Mouse (Mus musculus) heart, embryonic 16.5 days (tissue): Measurements from ENCODE around the gene Hnrnpdl. TPM values are rescaled to one million over a fixed set of nuclear protein-coding genes. Genes with fewer than 3 reads are reported as not detected.
A peak's percentile ranks its signal among the peaks of the same experiment; 100 is the strongest.

Experiments
- ATAC-seq: fragments of 200-750 bp; cut with Nextera tagmentation; replicated peaks from 2 replicates; pipeline ENCODE4 v1.8.0; 2017; ENCODE audit warnings: moderate number of reproducible peaks; ENCODE audit not compliant: insufficient read depth, low FRiP score; ENCODE audit errors: extremely low read depth
- H3K27ac ChIP-seq: fragments of 300-500 bp; sonication (generic); 2 replicates; pipeline ENCODE4 v1.5.1; 2014; ENCODE audit warnings: mild to moderate bottlenecking, low read length, control low read depth, moderate library complexity
- H3K27me3 ChIP-seq: fragments of 300-500 bp; sonication (generic); 2 replicates; pipeline ENCODE4 v1.6.1; 2014; ENCODE audit warnings: low read length, mixed read lengths; ENCODE audit not compliant: control insufficient read depth, insufficient read depth
- H3K36me3 ChIP-seq: fragments of 300-500 bp; sonication (generic); 2 replicates; pipeline ENCODE4 v1.6.1; 2014; ENCODE audit not compliant: control insufficient read depth, insufficient read depth
- H3K4me1 ChIP-seq: fragments of 300-500 bp; sonication (generic); 2 replicates; pipeline ENCODE4 v1.6.1; 2014; ENCODE audit warnings: low read length, mixed read lengths; ENCODE audit not compliant: control insufficient read depth, insufficient read depth
- H3K4me2 ChIP-seq: fragments of 300-500 bp; sonication (generic); 2 replicates; pipeline ENCODE4 v1.6.1; 2014; ENCODE audit warnings: low read depth, mild to moderate bottlenecking, control low read depth, low read length
- H3K4me3 ChIP-seq: fragments of 300-500 bp; sonication (generic); 2 replicates; pipeline ENCODE4 v1.5.1; 2014; ENCODE audit warnings: mild to moderate bottlenecking, control low read depth, low read length
- H3K9ac ChIP-seq: fragments of 300-500 bp; sonication (generic); 2 replicates; pipeline ENCODE4 v1.6.1; 2014; ENCODE audit warnings: low read length, control low read depth
- H3K9me3 ChIP-seq: fragments of 300-500 bp; sonication (generic); replicated peaks from 2 replicates; pipeline ENCODE4 v1.6.1; 2016; ENCODE audit warnings: low read length; ENCODE audit not compliant: control insufficient read depth
- WGBS: fragments of 180-500 bp; shearing (Covaris S2); extraction: QIAGEN DNeasy Blood & Tissue Kit; methylation state at CpG from one replicate; pipeline ENCODE4 v1.1.7; 2014; 5-methylcytosine and 5-hydroxymethylcytosine counted together
- polyA plus RNA-seq: library from polyadenylated mRNA; unstranded; fragments of >200 nt; fragmentation: Nextera tagmentation; extraction: Ambion mirVana; gene quantifications from 2 replicates; pipeline ENCODE4 v1.2.1, GENCODE M21; 2015

The Hnrnpdl gene
- polyA plus RNA-seq, 1 experiment from 2014 or later, result 86.0 TPM

DNA sequence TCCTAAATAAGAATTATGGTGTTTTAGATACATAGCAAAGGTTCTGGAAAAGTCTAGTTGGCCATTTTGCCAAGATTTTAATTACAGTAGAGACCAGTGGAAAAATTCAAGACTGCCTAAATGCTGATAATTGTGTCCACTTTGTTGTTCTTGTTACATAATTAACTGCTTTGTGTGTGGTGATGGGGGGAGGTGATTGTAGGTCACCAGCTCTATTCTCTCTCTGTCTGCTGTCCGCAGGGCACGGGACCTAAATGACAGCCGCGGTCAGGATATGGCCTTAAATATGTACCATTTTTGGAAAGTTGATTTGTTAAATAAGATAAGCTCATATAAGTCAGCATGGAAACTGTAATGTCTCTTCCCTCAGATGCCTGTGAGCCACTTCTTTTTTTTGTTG is 1.8 kb upstream of the Hnrnpdl start:
- no peak for ATAC-seq
- Histone ChIP-seq H3K4me2 (peak overlapping the region; percentile 96; the same call in 1 of the 2 replicates), H3K4me3 (no peak overlapping the region), H3K27ac (no peak overlapping the region), H3K36me3 (no peaks in the 10 kb centered on the region), H3K9me3 (no peaks in the 10 kb centered on the region), H3K27me3 (no peaks in the 10 kb centered on the region), H3K9ac (no peak overlapping the region), H3K4me1 (peaks cover 21% of the 10 kb centered on the region)
- WGBS, result 84% methylated on average over 4 of the region's 4 CpGs

DNA sequence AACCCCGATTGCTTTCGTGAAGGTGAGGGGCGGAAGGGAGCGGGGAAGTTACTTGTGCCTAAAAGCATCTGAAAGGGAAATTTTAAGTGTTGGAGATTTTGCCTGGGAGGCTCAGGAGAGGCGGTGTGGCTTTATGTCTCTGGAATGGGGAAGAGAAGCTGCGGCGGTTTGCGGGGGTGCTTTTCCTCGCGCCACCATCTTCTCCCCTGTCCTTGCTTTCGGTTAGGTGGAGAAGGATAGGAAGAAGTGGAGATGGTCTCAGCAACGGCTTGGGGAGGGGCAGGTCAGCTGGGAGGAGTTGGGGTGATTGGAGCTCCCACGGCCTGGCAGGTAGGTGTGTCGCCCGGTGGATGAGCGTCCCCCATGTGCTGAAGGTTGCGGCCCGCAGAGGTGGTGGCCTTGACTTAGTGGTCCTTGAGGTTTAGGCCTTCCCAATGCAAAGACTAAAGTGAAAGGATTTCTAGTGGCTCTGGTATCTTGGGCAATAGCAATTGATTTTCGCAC is 869 bp upstream of the Hnrnpdl start:
- no peaks in the 10 kb centered on the region for H3K9me3 ChIP-seq
- H3K4me3 ChIP-seq, result peak overlapping the region; percentile 81
- H3K27ac ChIP-seq, result peak overlapping the region; percentile 98
- H3K4me1 ChIP-seq, result peaks cover 26% of the 10 kb centered on the region
- ATAC-seq, result no peak
- H3K27me3 ChIP-seq, result no peaks in the 10 kb centered on the region
- 1% methylated on average over 19 of the region's 19 CpGs for WGBS
- H3K9ac ChIP-seq, result peak overlapping the region; percentile 99
- peak overlapping the region; percentile 96 for H3K4me2 ChIP-seq
- 0 out of 2 replicates have a peak, but pooled peaks cover 2% of the 10 kb centered on the region for H3K36me3 ChIP-seq

DNA sequence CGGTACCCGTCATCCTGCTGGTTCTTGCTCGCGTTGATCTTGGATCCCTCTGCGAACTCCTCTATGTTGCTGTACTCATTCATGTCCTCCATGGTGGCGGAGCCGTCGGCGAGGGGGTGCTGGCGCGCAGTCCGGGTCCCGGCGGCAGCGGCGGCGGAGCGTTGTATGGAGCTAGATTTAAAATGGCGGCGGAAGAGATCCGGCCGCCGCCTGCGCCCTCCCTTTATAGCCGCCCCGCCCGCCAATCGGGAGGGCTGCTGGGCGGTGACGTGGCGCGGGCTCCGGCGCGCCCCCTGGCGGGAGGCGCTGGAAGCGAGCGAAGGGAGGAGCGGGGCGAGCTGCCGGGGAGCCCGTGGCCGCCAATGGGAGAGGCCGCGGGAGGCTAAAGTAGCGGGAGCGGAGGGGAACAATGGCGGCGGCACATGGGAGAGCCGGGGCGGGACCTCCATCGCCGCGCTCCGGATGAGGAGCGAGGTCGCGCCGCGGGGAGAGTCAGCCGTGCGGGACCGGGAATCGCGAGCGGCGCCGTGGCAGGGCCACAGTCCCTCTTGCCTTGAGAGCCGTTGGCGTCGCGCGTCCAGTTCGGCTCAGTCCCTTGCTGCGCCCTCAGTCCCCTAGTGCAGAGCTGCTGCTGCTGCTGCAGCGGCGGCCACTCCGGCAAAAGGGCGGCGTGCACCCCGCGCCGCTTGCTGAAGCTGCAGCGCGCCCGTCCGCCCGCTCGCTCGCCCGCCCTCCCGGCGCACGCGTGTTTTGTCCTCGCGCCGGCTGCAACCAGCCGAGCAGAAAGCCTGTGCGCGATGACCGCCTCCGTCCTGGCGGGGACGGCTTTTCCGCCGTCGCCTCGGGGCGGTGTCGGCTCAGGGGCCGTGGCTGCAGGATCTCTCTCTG is 506 bp downstream of the Hnrnpdl start:
- no peaks in the 10 kb centered on the region for H3K9me3 ChIP-seq
- H3K9ac ChIP-seq, result peak overlapping the region; percentile 99
- H3K27me3 ChIP-seq, result no peaks in the 10 kb centered on the region
- peak overlapping the region; percentile 98 for H3K27ac ChIP-seq
- ATAC-seq, result peak; percentile 81
- under 1% methylated on average over 92 of the region's 113 CpGs for WGBS
- H3K4me2 ChIP-seq, result peak overlapping the region; percentile 96
- peaks cover 14% of the 10 kb centered on the region for H3K36me3 ChIP-seq
- H3K4me3 ChIP-seq, result peak overlapping the region; percentile 81
- H3K4me1 ChIP-seq, result peaks cover 25% of the 10 kb centered on the region

DNA sequence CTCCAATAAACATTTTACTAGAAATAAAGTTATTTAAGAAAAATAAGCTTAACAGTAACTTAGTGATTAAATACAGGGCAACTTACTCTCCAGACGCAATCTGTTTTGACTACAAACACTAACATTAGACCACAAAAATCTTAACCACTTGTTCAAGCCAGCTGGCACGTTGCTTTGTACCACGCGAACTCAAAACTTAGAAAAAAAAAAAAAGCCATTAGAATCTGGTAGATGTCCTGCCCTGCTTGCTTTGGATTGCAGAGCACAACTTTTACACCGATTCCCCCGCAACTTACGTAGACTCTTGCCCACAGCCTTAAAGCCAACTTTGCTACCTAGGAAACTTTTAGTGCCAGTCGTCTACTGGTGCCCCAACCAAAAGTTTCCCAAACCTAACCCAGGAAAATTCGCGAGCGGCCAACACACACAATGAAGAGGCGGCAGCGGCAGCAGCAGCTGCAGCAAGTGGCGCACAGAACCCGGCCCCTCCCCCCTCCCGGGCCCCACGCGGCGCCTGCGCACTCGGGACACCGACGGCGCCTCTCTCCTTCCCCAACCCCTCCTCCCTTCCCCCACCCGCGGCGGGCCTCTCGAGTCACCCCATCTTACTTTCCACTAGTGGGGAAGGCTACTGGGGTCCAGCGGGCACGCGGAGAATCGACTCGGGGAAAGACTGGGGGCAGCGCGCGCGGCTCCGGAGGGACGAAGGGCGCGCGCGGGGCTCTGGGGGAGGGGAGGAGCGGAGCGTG is 1.3 kb downstream of the Hnrnpdl start:
- Histone ChIP-seq H3K4me3 (peak overlapping the region; percentile 81), H3K36me3 (peaks cover 16% of the 10 kb centered on the region), H3K9me3 (no peaks in the 10 kb centered on the region), H3K9ac (peak overlapping the region; percentile 98), H3K27me3 (no peaks in the 10 kb centered on the region), H3K4me2 (peak overlapping the region; percentile 97), H3K27ac (peak overlapping the region; percentile 94), H3K4me1 (peaks cover 19% of the 10 kb centered on the region)
- peak; percentile 29 for ATAC-seq
- WGBS, result under 1% methylated on average over 45 of the region's 45 CpGs

DNA sequence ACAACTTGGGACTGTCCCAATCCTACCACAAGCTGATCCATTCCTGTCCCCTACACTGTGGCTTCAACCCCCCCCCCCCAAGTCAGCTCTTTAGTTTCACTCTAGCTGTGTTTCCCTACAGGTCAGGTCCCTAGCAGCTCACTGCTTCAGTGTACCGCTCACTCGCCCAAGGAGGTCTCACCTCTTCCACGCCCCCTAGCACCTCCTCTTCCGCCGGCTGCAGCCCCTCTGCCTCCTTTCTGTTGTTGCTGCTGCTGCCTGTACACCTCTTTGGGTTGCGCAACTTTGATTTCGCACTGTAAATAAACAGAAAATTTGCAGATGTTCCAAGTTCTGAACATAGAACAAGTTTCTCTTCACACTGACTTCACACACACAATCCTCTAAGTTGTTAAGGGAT is 2.8 kb downstream of the Hnrnpdl start:
- Histone ChIP-seq H3K4me3 (peak overlapping the region; percentile 81), H3K27ac (no peak overlapping the region), H3K27me3 (no peaks in the 10 kb centered on the region), H3K4me2 (peak overlapping the region; percentile 97), H3K4me1 (peaks cover 26% of the 10 kb centered on the region), H3K36me3 (peaks cover 25% of the 10 kb centered on the region), H3K9me3 (no peaks in the 10 kb centered on the region), H3K9ac (peak overlapping the region; percentile 98)
- WGBS, result 14% methylated on average over 7 of the region's 7 CpGs
- ATAC-seq, result no peak

DNA sequence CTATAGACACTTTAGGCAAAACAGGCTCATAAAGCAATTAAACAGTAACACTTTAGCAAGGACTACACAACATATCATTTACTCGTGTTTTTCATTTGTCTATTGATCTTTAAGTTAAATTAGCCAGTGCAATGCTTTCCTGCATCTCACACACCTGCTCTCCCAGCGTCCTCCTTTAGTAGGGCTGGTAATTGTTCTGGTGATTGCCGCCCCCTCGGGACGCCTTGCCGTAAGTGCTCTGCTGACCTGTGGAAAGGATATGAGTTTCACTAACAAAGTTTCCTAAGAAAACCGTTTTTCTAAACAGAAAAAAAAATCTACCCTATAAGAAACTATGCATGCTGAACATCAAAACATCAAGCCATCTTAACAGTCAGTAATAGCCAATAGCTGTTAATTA is 3.5 kb downstream of the Hnrnpdl start:
- WGBS, result 37% methylated on average over 7 of the region's 7 CpGs
- Histone ChIP-seq H3K9me3 (no peaks in the 10 kb centered on the region), H3K4me1 (peaks cover 28% of the 10 kb centered on the region), H3K9ac (no peak overlapping the region), H3K27ac (no peak overlapping the region), H3K4me2 (peak overlapping the region; percentile 97), H3K27me3 (no peaks in the 10 kb centered on the region), H3K4me3 (no peak overlapping the region), H3K36me3 (peaks cover 25% of the 10 kb centered on the region)
- ATAC-seq, result no peak

DNA sequence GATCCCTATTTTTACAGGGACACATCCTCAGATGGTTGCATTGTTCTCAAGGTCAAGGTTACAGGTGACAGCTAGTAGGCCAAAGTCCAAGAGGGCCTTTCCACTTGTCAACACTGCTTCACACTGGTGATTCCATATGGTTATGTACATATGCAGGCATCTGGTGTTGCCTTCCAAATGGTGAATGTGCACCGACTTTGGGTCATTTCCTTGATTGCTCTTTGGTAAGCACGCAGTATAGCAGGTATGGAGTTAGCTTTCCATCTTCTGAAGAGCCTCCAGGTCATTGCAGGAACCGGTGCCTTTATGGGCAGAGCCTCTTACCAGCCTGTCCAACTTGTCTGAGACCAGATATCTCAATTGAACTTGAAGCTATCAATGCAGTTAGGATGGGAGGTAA is 6.8 kb downstream of the Hnrnpdl start:
- Histone ChIP-seq H3K4me2 (no peak overlapping the region), H3K36me3 (peaks cover 25% of the 10 kb centered on the region), H3K27me3 (no peaks in the 10 kb centered on the region), H3K4me1 (peaks cover 38% of the 10 kb centered on the region), H3K4me3 (no peak overlapping the region), H3K9ac (no peak overlapping the region), H3K27ac (peak overlapping the region; percentile 6), H3K9me3 (no peaks in the 10 kb centered on the region)
- no peak for ATAC-seq
- WGBS, result 61% methylated on average over 3 of the region's 3 CpGs

DNA sequence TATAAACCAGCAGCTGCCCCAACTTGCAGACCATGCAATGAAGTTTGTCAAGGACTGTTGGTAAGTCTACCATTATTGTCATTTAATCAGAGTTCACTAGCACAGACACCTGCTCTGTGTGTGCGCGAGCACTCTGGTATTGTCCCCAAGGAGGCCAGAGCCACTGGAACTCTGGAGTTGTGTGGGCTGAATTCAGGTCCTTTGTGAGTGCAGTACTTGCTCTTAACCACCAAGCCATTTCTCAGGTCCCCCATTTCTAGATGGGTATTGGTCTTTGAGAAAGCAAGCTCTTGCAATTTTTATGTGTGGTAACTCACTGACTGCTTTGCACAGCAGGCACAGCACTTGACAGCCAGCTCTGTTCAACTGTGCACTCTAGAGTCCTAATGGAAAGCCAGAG is 7.4 kb downstream of the Hnrnpdl start:
- Histone ChIP-seq H3K4me2 (no peak overlapping the region), H3K27ac (peak overlapping the region; percentile 6; the same call in 1 of the 2 replicates), H3K9me3 (no peaks in the 10 kb centered on the region), H3K4me3 (no peak overlapping the region), H3K36me3 (peaks cover 25% of the 10 kb centered on the region), H3K27me3 (no peaks in the 10 kb centered on the region), H3K4me1 (peaks cover 37% of the 10 kb centered on the region), H3K9ac (no peak overlapping the region)
- ATAC-seq, result no peak
- WGBS, result 90% methylated on average over 2 of the region's 2 CpGs
